Mouse (Mus musculus): ENCODE data around the gene Tbr1.

Gene Tbr1

DNA sequence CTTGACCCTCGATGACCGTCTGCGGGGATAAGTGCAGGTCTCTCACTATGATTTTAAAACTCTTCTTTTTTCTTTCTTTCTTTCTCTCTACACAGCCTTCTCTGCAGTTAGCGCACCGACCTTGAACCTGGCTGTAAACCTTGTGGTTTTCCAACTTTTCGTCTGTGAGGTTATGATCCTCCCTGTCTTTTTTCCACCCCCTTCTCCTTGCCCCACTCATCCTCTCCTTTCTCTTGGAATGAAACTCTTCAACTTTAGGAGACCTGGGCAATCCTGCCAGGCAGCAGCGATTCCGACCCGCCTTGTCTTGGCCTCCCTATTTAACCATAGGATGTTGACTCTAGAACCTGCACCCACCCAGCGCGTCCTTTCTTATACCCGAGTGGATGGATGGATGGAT is 9.8 kb downstream of the Tbr1 start:
- no peak for DNase-seq

DNA sequence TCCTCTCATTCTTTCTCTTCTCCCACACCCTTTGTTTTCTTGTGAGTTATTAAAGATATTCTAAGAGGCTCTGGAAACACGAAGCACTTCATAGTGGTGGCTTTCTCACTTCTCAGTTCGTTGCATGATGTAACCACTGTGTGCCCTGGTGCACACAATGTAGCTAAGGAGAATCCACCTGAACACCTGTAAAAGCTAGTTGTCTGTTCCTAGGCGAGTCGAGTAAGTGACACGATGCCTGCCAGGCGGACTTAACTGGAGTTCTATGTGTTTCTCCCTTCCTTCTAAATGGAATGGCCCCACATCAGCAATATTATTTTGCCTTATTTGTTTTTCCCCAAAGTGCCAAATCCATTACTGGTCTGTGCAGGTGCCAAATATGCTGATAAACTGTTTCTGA is 10.4 kb downstream of the Tbr1 start:
- DNase-seq: no peak

DNA sequence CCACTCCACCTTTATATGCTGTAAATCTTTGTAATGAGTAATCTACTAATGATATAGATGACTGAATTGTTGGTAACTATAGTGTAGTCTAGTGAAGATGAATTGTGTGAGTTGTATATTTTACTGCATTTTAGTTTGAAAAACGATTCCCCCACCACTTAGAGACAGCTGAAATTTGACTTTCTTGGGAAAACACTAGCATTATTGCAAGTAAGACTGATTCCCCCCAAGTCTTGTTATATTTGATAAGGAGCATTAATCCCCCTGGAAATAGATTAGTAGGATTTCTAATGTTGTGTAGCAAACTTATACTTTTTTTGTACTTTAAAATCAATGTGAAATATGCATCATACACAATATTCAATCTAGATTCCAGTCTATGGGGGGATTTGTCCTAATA is 10.8 kb downstream of the Tbr1 start:
- DNase-seq: no peak

DNA sequence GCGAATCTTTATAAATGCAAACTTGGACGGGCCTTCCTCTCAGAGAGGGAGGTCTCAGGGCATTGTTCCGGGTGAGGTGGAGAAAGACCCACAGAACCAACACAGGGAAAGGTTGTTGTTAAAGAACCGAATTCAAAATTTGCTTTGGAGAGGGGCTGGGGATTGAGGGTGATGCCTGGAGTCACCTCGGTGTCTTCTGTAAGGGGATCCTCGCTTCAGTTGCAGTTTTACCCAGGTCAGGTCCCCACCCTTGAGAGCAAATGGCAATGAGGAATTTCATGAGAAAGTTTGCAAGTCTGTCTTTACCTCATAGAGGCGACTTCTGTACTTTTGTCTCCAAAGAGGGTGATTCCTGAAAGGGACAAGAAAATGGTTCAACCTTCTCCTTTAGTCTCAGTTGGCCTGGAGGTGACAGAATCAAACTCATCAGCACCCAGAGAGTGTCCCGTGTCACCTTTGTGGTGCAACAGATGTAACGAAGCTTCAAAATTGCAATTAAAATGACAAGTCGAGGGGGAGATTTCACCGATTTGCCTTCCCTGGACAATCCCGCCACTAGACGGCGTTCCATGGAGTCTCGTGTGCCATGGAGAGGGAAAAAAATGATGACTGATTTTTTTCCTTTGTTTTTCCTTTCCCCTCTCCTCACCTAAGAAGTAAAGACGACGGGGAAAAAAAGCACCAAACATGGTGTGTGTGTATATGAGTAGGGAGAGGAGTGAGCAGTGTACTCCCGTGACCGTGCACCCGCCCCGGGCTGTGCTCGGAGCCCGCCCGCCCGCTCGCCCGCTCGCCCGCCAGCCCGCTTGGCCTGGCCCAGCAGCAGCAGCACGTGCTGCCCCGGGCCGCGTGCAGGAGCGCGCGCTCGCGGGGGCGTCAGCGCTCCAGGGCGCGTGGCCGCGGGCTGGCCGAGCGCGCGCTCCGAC is 12.1 kb downstream of the Tbr1 start:
- DNase-seq: peak in 1 of 2 experiments; percentile 21

DNA sequence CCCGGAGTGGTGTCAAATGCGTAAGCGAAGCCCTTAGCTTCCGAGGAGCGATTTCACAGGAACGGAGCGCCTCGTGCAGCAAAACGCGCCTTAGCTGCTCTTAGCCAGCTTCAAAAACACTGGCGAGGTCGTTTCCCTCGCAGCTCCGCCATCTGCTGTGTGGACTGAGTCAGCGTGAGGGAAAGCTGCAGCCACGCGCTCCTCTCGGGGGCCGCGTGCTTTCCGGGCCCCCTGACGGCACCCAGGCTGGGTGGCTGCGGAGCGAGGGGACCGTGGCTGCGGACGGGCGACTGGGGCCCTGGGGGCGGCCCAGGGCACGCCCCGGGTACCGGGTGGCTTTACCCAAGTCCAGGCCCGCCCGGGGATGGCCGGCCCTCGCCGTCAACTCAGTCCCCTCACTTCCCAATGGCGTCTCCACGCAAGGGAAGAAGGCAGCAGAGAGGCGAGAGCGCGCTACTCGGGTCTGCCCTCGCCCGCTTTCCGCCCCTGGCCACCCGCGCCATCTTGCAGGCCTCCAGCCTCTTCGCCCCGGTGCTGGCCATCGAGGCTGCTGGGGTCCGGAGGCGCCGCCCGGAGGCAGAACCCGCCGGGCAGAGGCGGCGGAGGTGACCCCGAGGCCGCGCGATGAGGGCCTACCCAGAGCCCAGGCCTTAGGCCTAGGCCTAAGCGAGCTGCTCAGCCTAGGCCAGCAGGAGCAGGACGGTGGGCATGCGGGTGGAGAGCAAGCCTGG is 13.0 kb downstream of the Tbr1 start:
- peak in 1 of 2 experiments; percentile 23 for DNase-seq

DNA sequence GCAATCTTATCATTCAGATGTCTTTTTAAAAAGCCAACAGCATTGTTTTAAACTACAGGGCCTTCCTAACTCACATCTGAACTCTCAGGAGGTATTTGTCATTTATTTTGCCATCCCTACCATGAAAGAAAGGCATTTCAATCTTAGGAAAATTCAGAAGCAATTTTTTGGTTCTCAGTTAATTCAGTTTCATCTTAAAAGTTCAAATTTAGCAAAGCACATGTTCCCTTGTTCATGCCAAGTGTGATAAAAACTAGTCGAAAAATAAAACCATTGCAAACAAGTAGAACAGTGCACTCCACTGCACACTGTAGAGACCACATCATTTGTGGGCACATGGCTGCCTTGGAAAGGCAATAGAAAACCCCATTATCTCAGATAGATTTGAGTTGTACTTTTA is 15.5 kb downstream of the Tbr1 start:
- no peak for DNase-seq

DNA sequence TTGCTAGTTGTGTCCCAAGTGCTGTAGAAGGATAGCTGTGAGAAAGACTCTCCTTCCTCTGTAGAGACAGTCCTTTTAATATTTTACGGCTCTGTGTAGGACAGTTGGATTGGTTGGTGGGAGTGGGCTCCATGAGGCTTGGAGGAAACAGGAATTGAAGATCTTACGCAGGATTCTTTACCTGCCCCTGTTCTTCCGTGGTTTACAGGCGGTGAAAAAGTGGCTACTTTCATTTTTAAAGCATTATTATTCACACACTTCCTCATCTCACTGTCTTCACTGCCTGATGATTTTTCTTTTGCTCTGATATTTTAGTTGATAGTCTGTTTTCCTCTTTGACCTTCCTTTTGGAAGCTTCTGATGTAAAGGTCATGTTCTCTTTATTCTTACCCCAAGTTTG is 17.5 kb downstream of the Tbr1 start:
- no peak for DNase-seq

DNA sequence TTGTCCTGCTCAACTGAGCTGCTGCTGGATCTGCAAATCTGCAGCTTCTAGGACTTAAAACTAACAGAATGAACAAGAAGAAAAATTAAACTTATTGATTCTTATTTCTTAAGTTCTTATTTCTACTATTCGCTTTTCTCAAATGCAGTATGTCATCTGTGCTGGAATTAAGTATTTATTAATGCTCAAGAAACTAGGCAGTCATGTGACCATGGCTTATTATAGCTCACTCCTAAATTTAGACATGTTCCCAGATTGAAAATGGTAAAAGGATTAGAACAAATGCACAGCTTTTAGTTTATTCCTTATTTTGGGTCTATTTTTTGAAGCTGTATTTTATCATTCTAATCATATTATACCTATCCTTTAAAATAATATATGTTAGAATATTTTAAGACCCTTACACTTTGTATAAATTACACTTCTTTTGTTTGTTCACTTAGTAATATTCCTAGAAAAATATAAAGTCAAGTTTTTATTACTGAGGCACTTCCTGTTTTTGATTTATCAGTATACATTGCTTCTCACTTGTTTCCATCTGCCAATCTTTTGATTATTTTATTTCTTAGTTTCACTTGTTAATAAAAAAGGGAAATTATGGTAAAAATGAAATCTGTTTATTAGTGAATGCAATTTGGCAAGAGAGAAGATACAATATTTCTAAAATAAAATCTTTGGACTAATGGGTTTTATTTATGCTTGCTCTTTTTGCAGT is 20.9 kb downstream of the Tbr1 start:
- no peak for DNase-seq

DNA sequence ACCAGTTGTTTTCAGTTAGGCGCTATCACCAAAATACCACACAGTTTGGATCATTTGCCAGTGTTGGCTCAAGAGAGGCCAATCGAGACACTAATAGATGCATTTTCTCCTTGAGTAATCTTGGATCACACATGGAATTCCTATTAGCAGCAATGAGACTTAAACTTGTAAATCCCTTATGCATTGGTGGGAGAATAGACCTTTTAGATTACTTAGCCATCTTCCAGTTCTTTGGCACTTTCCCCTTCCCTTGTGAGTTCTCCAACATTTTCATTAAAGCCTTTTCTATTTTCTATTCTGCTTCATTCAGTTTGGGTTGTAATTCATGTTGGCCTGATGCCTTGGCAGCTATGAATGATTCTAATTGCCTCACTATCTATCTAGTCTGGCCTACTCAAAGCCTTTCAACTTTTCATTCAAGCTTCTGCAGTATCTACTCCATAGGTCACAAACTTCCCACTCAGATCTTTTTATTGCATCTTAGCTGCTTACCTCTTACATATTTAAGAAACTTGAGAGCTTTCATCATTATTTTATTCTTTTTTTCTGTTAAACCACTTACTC is 34.6 kb downstream of the Tbr1 start:
- no peak for DNase-seq

Data from cerebellum, postnatal 36 days (tissue).